Mouse (Mus musculus) monocyte, adult 2 months (primary cell): ENCODE data around the gene Bcl11b.

Experiments
- DNase-seq, 2 experiments: peaks; one replicate each; pipeline ENCODE4 v3.0.0; 2022; ENCODE audit warnings: low spot score in 2 of 2, low read depth in 1 of 2

Bcl11b gene

DNA sequence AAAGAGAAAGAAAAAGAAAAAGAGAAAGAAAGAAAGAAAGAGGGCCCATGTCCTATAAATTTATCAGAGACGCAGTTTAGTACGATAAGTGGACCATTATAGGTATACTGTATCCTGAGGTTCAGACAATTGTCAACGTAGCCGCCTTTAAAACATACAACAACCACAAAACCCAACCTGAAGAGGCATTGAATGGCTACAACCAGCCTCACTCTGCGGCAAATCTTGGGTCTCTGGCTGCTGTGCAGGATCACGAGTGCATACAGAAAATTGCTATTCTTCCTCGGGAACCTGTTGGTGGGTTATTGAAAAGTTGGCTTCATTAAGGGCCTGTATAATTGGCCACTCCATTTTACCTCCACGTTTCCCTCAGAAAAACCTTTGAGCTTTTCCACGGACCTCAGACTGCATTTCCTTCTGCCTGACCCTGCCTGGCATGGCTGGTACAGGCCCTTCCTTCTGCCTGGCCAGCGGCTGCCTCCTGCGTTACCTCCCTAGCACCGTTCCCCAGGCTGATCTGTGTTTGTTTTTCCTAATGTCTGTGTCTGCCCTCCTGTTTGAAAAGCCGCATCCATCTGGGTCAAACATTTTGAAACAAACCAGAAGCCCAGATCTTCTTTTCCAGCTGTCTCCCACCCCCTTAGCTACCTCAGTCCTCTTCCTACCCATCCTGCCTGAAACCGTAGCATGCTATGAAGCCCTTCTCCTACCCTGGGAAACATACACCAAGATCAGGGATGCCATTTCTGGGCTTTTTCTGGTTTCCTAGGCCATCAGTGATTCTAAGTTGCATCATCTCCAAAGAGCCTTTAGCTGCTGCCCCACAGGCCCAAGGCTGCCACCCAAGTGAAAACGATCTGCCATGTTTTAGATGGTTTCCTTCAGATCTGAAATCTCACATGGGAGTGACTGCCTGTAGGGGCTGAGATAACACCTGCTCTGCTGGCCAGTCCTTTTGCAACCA lies 3.4 kb downstream of the Bcl11b start:
- no peak for DNase-seq

DNA sequence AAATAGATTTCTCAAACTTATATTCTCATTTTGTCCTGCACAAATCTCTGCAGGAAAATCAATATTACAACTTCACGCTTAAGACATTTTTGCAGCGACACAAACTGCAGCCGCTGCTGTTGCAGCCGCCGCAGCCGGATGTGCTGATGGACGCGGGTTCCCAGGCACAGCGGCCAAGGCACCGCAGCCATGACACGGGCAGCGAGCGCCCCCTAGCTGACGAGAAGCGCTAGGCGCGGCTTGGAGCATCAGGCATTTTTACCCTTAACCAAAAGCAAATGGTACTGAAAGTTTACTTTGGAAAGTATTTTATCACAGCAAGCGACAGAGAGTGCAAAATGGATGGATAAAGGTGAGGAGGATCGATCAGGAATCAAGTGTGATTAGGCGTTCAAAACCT lies 4.7 kb downstream of the Bcl11b start:
- no peak for DNase-seq

DNA sequence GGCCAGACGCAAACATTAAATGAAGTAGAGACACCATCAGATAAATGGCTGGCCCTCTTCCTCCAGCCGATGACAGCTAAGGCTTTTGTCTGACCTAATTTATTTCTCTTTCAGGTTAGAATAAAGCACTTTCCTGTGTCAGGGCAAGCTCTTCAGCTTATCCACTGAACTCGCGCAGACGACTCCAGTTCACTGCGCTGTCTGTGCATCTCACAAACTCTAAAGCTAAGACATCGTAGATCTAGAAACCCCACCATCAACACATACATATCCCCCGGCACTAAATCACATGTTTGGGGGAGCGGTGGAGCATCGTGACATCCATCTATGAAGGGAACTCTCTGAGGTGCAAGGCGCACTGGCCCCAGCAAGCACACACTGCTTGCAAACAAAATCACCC lies 5.5 kb downstream of the Bcl11b start:
- DNase-seq: no peak

DNA sequence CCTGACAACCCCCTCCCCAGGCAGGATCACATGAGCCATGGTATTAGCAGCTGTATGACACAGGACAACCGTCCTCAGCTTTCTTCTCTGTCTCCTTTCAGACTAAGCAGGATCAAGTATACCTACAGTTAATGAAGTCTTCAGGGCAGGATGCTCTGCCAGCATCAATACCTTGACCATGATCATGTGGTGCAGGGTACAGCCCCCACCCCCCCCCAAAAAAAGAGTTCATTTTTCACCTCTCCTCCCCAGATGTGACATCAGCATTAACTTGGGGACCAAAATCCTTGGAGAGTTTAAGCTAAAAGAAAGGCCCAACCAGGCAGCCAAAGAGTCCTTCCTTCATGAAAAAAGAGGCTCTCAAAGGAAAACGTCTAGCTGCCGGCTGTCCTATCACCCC lies 6.2 kb downstream of the Bcl11b start:
- DNase-seq: no peak

DNA sequence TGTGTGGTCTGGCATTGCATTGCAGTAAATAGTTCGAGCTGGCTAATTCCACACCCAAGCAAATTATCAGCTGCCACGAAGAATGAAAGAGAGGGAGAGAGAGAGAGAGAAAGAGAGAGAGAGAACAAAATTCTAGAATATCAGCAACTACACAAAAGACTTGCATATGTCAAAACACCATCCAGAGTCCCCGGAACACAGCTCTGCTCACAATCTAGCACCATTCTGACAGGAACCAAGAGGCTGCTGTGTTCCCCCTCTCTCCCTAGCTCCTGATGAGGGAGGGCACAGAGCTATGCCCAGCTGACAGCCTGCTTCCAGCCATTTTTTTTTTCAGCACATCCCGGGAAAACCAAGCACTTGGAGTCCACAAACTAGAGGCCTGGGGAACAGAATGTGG lies 6.6 kb downstream of the Bcl11b start:
- no peak for DNase-seq

DNA sequence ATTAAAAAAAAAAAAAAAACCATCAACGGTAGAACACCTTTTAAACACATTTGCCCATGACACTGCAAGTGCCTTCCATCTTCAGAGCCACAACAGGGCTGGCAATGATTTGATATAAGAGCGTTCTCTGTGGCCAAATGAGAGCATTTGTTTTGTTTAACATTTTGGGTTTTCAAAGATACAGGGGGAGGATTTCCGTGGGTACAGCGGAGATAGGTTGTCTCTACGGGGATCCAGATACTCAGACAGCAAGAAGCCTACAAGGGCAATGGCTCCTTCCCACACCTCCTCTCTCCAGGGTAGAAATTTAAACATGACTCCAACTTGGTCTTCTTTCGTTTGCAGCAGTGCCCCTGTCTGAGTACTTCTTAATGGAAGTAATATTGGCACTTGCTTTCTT lies 7.2 kb downstream of the Bcl11b start:
- DNase-seq: no peak

DNA sequence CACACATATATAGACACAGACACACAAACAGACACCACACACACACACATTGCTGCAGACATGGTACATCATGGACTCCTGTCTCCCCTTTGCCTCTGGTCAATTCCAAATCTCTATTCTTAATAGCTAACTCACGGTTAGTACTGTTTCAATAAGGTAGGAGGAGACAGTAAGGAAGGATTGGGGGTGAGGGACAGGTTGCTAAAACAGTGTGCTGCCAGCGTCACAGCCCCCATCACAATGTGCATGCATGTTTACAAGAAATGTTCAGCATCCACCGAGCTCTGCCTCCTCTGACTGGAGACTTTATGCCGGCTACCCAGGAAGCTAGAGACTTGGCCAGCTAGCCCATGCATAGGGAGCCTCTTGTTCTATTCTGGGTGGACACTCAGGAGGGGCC lies 9.0 kb downstream of the Bcl11b start:
- no peak for DNase-seq

DNA sequence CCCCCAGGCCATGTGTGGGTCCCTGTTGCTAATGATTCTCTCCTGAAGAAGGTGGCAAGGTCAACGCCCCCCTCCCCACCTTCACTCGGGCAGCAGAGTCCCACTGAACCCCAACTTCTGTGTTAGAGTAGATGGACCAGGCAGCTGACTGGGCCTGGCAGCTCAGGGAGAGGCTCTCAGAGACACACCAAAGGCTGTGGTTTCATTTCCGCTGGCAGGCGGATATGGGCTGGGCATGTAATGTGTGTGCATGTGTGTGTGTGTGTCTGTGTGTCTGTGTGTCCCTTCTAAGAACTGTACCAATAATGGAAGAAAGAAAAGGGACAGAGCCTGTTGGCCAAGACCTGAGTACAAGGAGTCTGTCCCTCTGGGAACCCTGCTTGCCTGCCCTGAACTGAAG lies 10.4 kb downstream of the Bcl11b start:
- no peak for DNase-seq

DNA sequence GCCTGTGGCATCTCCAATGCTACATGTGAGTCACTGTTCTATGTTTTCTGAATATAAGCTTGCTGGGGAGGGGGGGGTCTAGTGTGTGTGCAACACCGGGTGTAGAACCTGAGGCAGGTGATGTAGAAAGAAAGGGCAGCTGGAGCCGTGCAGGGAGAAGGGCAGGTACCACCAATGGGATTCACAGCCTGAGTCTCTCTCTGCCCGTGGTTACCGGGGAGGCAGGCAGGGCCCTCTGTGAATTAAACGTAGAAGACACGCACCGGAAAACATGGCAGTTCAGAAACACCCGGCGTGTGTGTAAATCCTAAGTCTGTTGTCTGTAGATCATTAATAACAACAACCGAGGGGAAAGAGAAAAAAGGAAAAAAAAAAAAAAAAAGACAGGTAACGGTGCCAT lies 12.2 kb downstream of the Bcl11b start:
- DNase-seq: no peak

DNA sequence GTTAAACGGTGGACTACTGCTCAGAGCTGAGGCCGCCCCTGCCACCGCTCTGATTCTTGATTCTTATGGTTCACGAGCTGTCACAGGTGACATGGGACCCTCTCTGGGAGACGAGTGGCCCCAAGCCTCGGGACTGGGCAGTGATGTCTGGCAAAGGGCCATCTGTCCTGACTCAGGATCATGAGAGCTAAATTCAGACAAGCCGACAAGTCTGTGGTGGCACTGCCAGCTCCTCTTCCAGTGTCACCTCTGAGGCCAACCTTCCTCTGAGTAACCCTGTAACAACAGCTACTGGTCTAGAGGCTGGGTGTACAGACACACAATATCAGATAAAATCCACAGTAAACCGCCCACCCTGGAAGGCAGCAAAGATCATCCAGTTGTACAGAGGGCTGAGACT lies 20.2 kb downstream of the Bcl11b start:
- no peak for DNase-seq

DNA sequence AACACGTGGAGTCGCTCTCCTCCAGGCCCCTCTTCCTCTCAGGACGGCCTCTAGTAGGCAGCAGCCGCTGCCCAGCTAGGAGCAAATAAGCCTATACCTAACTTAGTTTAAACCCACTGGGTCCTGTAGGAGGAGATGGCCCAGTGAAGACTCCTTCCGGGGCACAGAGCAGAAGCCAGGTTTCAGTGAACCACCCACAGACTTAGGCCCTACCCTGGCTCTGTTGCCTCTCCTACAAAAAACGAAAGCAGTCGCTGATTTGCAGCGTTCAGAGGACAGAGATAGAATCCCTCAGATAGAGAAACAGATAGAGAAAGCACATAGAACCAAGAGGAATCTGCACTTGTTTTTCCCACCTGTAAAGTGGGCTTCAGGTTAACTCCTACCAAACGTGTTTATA lies 21.1 kb downstream of the Bcl11b start:
- no peak for DNase-seq

DNA sequence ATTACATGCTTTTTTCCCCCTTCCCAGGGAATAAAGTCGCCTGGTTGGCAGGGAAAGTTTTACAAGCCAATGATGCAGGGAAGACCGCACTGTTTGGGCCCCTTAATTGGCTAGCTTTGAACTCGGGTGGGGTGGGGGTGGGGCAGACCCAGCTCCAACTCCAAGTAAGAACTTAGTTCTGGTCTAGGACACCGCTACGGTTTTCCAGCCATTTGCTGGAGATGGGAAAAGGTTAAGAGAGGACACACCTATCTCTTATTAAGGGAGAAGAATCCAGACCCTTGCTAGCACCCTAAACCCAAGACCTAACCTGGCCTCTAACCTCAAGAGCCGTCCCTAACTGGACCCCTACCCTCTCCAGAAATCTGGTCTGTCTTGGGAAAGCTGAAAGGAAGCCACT lies 22.2 kb downstream of the Bcl11b start:
- DNase-seq: no peak

DNA sequence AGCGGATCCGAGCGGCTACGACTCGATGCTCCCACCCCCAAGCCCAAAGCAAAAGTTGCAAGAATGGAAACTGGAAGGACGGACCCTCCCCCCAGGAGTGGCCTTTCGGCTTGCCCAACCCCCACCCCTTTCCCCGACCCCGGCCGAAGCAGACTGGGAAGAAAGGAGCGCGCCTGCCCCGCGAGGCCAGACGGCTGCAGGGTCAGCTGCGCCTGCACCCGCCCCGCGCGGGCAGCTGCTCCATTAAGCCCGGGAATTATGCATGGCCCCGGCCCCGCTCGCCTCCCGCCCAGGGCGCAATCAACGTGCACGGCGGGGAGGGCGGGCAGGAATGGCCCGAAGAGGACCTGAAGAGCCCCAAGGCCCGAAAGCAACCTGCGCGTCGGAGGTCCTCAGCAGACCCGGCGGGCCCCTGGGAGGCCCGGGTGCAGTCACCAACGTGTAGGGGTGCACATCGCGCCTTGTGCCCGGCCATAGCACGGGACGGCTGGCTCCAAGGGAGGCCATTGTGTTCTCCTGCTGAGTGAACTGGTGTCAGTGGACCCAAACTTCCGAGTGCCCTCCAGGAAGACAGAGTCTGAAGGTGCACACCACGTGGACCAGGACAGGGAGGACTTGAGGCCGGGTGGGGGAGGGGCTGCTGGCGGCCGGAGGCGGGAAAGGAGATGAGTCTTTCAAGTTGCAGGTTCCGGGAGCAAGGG lies 23.0 kb downstream of the Bcl11b start:
- DNase-seq: no peak

DNA sequence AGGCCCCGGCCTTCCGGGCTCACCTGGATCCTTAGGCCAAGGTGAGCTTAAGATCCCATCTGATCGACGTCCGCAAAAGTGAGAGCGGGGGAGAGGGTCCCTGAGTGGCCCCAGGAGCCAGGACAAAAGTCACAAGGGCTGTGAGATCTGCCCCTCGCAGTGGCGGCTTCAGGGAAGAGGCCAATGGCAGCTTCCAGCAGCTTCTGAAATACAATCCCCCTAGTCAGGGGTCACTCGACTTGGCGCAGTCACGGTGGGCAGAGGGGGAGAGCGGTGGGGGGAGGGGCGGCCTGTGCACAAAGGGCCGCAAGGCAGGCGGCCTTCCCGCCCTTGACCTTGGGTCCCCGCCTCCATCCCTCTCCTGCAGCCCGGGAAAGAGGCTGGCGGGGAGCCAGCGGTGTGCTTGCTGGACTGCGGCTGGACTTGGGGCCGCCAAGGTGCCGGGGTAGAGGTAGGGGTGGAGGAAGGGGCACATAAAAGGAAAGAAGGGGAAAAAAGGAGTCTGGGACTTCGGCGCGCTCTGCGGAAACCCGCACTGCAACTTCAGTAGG lies 23.6 kb downstream of the Bcl11b start:
- DNase-seq: no peak

DNA sequence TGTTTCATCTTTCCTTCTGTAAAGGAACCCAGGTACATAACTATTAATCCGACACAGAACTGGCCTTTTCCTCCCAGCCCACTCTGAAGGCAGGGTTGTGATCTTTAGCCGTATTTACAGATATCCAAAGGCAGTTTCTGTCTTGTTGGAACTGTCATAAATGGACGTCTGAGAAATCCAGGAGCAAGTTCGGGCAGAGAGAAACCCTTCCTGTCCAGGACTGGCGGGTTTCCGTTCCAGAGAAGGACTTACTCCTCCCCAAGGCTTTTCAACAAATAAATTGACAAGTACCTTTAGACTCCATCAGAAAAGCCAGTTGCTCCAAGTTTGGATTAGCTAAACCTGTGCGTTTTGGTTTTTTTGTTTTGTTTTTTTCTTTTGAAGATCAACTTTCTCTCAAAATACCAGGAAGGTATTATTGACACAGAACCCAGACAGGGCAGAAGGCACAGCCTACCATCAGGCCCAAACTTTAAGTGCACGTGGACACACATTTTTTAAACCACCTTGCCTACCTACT lies 24.6 kb downstream of the Bcl11b start:
- no peak for DNase-seq

DNA sequence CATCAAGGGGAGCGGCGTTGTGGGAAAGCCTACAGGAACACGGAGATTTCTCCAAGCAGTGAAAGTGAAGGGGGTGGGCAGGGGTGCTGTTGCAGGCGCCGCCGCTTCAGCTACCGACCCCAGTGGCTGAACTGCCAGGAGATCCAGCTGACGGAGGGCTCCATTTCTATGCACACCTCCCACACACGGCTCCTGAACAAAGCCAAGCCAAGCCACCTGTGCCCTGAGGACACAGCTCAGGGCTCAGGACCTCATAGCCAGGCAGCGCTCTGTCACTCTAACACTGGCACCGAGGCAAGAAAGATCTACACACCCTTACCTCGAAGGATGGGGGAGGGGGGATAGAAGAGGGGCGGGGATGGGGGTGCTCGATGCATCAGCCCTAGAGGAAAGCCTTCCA lies 25.3 kb downstream of the Bcl11b start:
- no peak for DNase-seq

DNA sequence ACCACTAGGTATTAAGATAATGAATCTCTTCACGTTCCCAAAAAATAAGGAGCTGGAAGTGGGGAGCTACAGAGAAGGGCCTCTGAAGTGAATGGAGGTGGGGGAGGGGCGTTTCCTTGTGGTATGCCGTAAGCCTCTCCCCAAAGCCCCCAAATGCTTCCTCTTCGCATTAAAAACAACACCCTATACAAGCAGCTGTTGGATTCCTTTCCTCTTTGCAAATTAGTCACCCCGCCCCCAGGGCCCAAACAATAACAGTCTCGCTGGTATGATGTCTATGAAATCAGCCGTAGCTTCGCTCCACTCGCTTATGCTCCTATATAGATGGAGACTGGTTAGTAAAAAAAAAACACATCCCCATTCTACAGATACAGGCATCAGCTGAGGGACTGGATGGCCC lies 25.9 kb downstream of the Bcl11b start:
- no peak for DNase-seq

DNA sequence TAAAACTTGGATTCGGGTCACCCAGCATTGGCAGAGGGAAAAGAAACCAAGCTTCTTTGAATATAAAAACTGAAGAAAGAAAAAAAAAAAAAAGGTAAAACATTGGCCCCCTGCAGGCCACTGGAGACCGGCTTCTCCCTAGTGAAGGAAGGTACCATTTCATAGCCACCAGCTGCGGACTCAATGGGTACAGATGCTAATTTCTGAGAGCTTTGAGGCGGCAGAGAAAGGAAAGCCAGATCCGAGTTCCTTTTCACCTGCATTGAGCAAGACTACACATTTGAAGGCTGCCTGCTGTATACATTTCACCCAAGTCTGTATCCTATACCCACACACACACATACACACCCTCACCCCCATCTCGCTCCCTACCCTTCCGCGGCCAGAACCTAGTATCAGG lies 26.3 kb downstream of the Bcl11b start:
- DNase-seq: no peak

DNA sequence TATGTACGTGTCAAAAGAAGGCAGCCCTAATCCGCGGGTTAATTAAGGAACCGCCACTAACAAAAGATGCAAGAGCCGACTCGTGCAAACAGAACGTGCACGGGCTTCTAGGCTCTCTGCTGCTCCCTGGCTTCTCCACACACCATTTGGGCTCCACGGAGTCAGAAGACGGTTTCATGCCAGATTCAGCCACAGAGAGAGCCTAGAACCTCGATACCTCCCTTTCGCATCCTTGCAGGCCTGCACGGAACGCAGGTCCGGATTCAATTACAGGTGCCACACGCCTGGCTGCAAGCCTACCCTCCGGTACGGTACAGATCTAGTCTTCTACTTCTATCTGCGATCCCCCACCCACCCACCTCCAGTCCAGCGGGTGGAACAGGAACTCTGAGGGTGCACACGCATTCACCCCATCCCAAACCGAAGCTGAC lies 26.8 kb downstream of the Bcl11b start:
- no peak for DNase-seq

DNA sequence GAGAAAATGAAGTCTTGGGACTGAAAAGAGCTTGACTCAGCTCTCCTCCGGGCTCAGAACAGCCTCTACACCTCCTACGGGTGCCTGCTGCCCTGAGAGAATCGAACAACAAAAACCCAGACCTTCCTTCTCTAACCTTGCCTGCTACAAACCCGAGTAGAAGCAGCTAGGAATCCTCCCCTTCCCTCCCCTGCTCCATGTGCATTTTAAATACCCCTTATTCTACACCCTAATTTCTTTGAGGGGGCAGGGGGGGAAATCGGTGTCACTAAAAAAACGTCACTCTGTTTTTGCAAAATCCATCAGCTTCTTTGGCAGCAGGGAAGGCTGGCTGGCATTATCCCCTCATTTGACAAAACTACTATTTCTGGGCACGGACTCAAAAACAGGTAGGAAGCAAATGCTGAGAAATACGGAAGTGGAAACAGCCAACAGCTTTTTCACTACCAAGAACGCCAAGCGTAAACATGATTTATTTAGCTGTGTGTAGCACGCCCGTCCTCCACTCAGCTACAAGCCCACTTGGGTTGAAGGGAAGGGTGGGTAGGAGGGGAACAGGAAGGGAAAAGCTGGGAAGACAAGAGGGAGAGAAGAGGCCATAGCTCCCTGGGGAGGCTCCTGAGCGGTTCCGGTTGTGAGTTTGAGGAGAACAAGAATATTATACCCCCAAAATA lies 27.4 kb downstream of the Bcl11b start:
- no peak for DNase-seq

DNA sequence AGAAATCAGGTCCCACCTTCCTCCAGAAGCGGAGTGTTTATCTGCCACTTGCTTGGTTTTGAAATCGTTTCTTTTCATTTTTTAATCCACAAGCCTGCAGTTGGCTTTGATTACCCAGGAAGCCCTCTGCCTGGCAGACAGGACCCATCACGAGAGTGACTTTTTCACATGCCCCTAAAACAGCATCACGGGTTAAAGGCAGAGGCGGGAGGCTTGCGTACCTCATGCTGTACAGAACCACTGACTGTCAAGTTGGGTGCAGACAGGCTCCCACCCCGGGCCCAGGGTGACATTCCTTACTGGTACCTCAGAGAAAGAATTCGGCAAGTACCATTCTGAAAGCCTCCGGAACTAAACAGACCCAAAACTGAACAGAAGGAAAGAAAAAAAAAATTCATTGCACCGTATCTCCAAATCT lies 27.9 kb downstream of the Bcl11b start:
- no peak for DNase-seq
